Mouse (Mus musculus) ES-E14 (cell line): ENCODE results near the gene Dnajc2.

Source experiments
- CHD2 ChIP-seq: IDR thresholded peaks from 2 replicates; pipeline ENCODE4 v1.6.1; 2014; ENCODE audit warnings: mild to moderate bottlenecking, low read depth, low read length, inconsistent platforms
- HCFC1 ChIP-seq: IDR thresholded peaks from 2 replicates; pipeline ENCODE4 v1.6.1; 2012; ENCODE audit warnings: low read length, inconsistent platforms, borderline replicate concordance; ENCODE audit not compliant: insufficient read depth
- MAFK ChIP-seq: IDR thresholded peaks from 2 replicates; pipeline ENCODE4 v1.6.1; 2014; ENCODE audit warnings: mild to moderate bottlenecking, low read depth, low read length, inconsistent platforms; ENCODE audit not compliant: insufficient read depth
- ZNF384 ChIP-seq: IDR thresholded peaks from 2 replicates; pipeline ENCODE4 v1.6.1; 2012; ENCODE audit warnings: low read depth, low read length, inconsistent platforms

GRCm38 (mm10) chr5:21736046-21736445 lies 49.0 kb downstream of the Dnajc2 start:
- TF ChIP-seq HCFC1 (no peak), MAFK (no peak), CHD2 (no peak), ZNF384 (no peak)
